Mouse (Mus musculus): ENCODE measurements around the gene Hebp1.

GRCm38 (mm10) chr6:135141451-135142147, 56.2 kb downstream of the Hebp1 start:
- TF ChIP-seq CTCF (IDR thresholded peaks at IDR 0.05) (no peak), POLR2A (IDR thresholded peaks at IDR 0.05; ENCODE audit: insufficient read depth, low read depth, low read length) (no peak), EP300 (IDR thresholded peaks at IDR 0.05; ENCODE audit: insufficient read depth, low read depth, low read length) (no peak)

Measured in heart, adult 2 months (tissue).